Mouse (Mus musculus) gastrocnemius, adult 18-20 months (tissue): ENCODE results near the gene Spsb3. TPM values are rescaled to one million over a fixed set of nuclear protein-coding genes. Genes with fewer than 3 reads are reported as not detected.
A peak's percentile ranks its signal among the peaks of the same experiment; 100 is the strongest.

Experiments used
- DNase-seq: peaks from one replicate; pipeline ENCODE4 v3.0.0; 2021; ENCODE audit warnings: low spot score
- total RNA-seq, 2 experiments: library from RNA; stranded (reverse); gene quantifications; 2 replicates each; pipeline ENCODE4 v1.2.3; 2021

Gene Spsb3
- total RNA-seq, 2 experiments from 2014 or later, result 29.7 to 37.9 TPM

- DNase-seq, result no peak
Measured at GRCm38 (mm10) chr17:24895571-24896240, 9.3 kb downstream of the Spsb3 start.

GRCm38 (mm10) chr17:24896241-24896992, 10.0 kb downstream of the Spsb3 start, which contains the start of gene Nme3:
Gene Nme3, plus strand, starts transcription at chr17:24896500.
- peak; percentile 51 for DNase-seq

DNA sequence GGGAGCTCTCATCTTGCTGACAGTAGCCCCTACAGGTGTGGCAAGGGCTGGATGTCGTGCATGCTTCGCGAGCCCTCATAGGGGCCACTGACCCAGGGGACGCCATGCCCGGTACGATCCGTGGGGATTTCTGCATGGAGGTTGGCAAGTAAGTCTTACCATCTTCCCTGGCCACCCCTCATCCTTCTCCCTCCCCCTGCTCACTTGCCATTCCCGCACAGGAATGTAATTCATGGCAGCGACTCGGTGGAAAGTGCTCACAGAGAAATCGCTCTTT, 10.5 kb downstream of the Spsb3 start:
- DNase-seq, result no peak

DNA sequence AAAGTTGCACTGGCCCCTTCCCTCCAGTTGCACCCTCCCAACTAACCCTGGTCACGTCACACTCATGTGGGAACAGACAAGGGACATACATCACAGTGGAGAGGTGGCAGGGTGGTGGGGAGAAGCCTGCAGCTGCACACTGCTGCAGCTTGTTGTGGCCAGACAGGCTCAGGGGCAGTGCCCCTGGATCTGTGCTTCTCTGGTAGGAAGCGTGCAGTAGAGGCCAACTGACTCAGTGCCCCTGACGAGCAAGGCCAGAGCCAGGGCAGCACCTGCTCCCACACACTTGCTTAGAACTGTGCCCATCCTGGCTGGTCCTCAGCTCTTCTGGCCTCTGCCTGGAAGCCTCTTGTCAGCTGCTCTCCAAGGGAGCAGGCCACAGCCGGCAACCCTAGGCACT, 11.2 kb downstream of the Spsb3 start:
- DNase-seq, result no peak

DNA sequence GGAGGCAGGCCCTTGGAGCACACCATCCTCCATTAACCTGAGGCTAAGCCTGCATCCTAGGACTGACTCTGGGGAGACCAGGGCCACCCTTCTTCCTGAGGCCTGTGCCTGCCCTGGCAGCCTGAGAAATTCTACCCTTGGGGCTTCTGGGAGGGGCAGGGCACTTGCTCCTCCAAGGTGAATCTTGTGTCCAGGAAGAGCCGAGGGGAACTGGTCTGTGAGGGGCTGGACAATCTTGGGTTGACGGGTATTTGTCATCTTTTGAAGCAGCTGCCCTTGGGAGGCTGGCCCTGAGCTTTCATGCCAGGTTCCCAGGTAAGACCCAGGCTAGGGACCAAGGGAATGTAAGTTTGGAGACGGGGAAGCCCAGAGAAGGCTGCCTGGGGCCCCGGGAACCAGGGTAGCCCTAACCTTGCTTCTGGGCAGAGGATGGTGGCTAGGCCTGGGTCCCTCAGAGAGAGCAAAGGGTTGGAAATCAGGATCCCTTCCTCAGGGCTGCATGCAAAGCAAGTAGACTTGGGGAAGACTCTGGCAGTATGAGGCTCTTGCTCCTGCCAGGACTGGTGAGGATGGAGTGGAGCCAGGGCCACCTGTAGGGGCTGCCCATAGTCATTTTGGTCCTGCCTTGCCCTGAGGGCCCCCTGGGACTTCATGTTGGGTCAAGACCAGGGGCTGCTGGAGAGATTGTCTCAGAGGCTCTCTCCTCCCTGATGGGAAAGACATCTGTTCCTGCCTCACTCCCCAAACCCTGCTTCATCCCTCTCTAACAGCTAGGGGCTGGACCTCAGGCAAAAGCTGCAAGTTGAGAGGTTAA, 11.8 kb downstream of the Spsb3 start:
- no peak for DNase-seq

GRCm38 (mm10) chr17:24899153-24899552, 12.7 kb downstream of the Spsb3 start:
- DNase-seq, result no peak

GRCm38 (mm10) chr17:24900014-24900413, 13.6 kb downstream of the Spsb3 start:
- no peak for DNase-seq

DNA sequence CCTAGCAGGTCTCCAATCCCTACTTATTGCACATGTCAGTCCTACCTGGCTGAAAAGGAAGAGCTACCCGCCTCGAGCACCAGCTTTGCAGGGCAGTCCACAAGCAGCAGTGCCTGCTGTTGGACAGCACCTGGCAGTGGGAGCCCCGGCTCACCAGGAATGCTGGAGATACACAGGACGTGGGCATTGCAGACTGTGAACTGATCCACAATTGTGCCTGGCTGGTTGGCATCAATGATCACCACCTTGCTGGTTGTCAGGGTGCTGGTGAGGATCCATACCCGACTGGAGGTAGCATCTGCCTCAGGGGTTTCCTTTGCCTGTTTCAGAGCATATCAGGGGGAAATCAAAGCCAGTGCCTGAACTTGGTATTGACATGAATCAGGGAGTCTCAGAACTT, 15.7 kb downstream of the Spsb3 start:
- DNase-seq, result no peak

- DNase-seq, result no peak
Measured at GRCm38 (mm10) chr17:24902671-24903474, 16.4 kb downstream of the Spsb3 start.

GRCm38 (mm10) chr17:24903767-24904166, 17.3 kb downstream of the Spsb3 start:
- no peak for DNase-seq

DNA sequence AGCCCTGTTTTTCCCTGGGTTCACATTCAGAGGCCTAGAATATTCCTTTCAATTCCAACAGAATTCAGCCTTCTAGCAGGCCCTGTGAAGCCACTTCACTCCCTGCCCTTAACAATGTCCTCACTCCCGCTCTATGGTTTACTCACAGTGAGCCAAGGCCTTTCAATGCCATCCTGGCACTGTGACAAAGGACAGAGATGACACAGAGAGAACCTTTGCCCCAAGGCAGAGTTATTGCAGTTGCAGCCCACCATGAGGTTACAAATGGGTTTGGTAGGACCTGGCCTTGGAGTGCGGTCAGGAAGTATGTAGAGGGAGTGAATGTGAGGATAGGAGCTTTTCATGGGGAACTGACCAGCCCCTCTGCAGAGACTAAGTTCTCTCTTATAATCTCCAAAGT, 21.1 kb downstream of the Spsb3 start:
- no peak for DNase-seq

GRCm38 (mm10) chr17:24913984-24914383, 27.5 kb downstream of the Spsb3 start:
- DNase-seq, result no peak

DNA sequence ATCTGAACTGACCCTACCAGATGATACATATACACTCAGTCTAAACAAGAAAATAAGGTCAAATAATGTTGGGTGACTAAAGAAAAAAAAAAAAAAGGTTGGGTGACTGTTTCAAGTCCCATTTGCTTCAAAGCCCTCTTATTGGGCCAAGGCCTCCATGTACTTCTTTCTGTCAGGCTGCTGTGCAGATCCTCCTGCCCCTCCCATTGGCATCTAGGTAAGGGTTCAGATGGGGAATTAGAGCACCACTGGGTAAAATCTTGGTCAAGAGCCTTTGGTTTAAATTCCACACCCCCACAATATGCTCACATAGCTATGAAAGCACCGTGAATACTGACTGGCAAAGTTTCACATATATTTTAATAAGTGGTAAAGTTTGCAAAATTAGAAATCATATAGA, 36.8 kb downstream of the Spsb3 start:
- no peak for DNase-seq

DNA sequence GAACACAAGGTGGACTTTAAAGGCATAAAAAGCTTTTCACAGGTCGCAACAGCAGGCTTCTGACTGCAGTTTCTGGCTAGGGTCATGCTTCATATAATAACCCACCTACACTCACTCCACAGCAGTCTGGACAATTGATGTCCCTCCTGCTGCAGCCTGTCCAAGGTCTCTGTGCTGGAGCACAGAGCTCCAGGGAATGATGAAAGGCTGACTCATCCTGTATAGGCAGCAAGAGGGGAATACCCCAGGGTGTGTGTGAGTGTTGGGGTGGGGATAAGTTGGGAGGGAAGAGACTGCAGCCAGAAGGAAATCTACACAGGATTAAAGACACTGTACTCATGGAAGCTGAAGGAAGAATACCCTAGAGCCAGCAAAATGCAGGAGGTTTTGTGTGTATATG, 43.1 kb downstream of the Spsb3 start:
- DNase-seq, result no peak

- DNase-seq, result no peak
Measured at GRCm38 (mm10) chr17:24932431-24932830, 46.0 kb downstream of the Spsb3 start.

DNA sequence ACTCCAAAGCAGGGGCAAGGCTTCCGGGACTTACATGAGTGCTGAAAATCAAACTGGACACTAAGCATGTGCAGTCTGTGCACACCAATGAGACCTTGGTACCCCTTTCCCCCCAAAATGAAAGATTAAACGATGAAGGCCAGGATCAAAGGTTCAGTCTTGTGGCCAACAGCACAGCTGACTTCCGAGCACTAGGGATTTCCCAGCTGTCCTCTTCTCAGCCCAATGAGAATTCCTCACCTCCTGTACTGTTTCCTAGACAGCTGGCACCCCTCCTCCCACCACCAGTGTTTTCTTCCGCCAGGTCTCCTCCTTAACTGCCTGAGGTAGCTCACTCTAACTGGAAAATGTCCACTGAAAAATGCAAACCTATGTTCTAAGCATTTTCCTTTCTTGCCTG, 46.7 kb downstream of the Spsb3 start:
- no peak for DNase-seq

DNA sequence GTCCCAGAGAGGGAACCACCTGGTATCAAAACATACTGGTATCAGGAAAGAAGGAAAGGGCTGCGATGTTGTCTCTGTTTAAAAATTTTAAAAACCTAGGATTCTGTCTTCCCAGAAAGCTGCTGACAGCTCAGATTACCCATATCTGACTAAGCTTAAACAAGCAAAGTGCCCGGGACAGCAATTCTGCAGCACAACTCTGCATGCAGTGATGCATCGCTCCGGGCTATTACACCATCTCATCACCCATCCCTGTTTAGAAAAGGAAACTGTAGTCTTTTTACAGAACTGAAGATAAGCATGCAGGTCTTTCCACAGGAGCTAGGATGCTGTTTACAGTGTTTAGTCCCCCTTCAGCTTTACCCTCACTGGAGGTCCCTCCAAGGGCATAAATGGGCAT, 48.5 kb downstream of the Spsb3 start:
- no peak for DNase-seq

GRCm38 (mm10) chr17:24935666-24936065, 49.2 kb downstream of the Spsb3 start:
- DNase-seq, result no peak

- DNase-seq, result peak; percentile 95
Measured at GRCm38 (mm10) chr17:24936259-24937237, 50.1 kb downstream of the Spsb3 start, which contains the start of gene Mapk8ip3. Gene Mapk8ip3, minus strand, starts transcription at chr17:24936977.

DNA sequence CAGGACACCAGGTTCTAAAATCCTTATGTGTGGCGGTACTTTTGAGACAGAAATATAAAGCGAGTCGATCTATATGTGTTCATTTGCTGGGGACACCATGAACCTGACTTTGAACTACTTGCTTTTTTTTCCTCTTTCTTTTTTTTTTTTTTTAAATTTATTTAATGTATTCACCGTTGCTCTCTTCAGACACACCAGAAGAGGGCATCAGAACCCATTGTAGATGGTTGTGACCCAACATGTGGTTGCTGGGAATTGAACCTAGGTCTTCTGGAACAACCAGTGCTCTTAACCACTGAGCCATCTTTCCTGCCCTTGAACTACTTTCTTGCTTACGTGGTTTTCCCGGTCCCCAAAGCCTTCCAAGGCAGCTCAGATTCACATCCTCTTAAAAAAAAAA, 50.8 kb downstream of the Spsb3 start:
- DNase-seq, result no peak
